Mouse (Mus musculus) thymus, postnatal 10 days (tissue): ENCODE measurements around the gene Slc5a11.
A peak's percentile ranks its signal among the peaks of the same experiment; 100 is the strongest.

ENCODE experiments used
- DNase-seq, 2 experiments: peaks; one replicate each; pipeline ENCODE4 v3.0.0; 2021; ENCODE audit warnings: low spot score in 2 of 2

Slc5a11 gene

GRCm38 (mm10) chr7:123283826-123284225, 69.2 kb downstream of the Slc5a11 start:
- no peak for DNase-seq

- no peak for DNase-seq
Measured at GRCm38 (mm10) chr7:123285896-123286295, 71.3 kb downstream of the Slc5a11 start.

- no peak for DNase-seq
Measured at GRCm38 (mm10) chr7:123287903-123288302, 73.3 kb downstream of the Slc5a11 start.

- no peak for DNase-seq
Measured at GRCm38 (mm10) chr7:123289176-123289575, 74.6 kb downstream of the Slc5a11 start.

DNA sequence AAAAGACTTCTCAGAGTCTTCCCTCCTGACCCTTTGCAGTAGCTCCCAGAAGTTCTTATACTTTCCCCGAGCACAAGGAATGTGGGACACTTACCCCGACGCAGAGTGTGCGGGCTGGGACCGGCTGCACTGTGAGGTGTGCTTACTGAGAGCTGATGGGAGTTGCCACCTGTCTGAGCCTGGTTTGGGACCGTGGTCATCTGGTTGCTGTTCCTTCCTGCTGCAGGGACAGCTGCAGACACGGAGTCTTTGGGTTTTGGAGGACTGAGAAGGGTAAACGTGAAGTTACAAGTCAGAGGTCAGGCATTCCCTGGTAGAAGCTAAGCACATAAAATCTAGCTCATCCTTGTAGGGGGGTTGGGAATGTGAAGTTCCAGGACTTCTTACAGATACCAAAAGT, 77.4 kb downstream of the Slc5a11 start:
- no peak for DNase-seq

- DNase-seq: no peak
Measured at GRCm38 (mm10) chr7:123293898-123294297, 79.3 kb downstream of the Slc5a11 start.

GRCm38 (mm10) chr7:123295423-123295822, 80.8 kb downstream of the Slc5a11 start:
- no peak for DNase-seq

DNA sequence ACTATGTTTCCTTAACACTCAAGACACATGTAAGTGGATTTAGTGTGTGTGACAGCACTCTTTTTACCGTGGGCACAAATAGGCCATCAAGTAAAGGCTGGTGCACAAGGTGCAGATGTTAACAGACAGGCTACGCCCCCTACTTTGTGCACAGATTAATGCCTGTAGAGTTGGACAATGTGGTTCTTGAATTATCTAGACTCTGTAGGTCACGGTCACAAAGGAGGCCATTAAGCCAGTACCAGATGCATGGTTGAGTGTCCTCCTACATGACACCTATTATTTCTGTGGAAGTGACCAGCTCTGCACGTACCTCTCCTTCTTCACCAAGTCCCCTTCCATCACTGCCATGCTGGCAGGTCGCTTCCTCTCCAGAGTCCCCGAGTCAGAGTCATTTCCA, 81.5 kb downstream of the Slc5a11 start:
- DNase-seq: no peak

DNA sequence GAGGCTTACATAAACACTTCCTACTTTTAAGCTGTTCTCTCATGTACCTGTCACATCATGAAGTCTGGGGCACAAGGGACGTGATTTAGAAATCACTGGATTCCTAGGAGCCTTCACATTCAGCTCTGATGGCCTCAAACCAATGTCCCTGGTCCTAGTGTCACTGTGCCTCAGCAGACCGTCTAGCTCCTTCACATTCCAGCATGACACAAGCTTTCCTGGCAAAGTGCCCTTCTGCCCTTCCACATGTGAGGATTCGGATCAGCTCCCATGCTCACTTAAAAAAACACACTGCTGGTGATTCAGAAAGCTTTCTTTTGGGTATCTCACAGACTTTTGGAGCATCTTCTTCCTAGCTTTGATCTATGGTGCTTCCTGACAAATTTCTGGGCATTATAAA, 83.6 kb downstream of the Slc5a11 start:
- no peak for DNase-seq

DNA sequence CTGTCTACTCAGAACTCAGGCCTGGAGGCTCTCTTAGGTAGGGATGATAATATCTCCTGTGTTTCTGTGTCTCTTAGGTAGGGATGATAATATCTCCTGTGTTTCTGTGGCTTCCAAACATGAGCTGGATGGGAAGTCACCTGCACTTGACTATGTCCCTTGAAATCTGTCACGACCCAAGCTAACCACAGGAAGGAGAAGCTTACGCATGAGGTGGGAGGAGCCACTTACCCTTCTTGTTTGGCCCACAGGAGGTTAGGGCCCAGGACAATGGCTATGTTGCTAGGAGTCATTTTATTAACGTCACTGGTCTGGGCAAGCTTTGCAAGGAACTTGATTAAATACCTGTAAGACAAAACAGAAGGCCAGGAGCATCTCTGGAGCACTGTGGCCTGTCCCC, 85.7 kb downstream of the Slc5a11 start:
- no peak for DNase-seq

- no peak for DNase-seq
Measured at GRCm38 (mm10) chr7:123305397-123305796, 90.8 kb downstream of the Slc5a11 start.

DNA sequence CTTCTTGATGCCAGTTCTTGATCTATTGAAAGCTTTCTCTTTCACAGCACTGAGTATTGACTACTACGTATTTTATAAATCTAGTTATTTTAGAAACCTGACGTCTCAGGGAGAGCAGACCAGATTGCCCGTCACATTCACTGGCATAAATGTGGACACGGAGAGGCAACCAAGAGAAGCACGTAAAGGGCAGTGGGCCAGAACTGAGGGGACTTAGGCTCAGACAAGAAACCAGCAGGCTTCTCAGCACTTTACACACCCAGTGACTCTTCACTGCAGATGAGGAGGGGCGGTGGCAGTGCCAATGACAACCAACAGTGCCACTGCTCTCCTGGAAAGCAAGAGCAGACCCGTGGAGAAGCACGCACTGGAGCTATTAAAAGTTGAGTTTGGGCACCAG, 92.7 kb downstream of the Slc5a11 start:
- DNase-seq: no peak

DNA sequence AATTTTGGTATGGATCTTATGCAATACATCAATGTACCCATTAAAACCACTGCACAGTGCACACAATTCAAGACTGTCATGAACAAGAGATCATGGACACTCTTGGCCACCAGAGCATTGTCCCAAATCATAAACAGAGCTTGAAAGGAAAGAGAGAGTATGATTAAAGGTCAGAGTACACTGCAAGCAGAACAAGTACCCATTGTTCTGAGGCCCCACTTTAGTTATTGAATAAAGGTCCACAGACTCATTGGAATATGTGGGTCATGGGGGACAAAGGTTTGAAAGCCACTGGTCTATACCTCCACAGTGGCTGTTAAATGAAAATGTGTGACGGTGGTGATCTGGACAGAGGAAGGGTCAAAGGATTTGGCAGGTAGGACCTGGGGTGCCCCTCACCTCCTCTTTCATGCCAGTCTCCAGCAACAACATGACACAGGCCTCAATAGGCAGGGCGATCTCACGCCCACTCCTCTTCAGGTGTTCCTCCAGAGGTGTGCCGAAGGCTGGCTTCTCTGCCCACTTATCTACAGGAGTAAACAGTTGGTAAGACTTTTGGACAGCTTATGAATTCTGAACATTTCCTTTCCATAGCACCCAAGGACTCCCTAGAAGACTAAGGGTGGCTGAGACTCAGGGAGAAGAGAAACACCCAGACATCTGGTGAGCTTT, 93.4 kb downstream of the Slc5a11 start:
- DNase-seq: no peak

GRCm38 (mm10) chr7:123311836-123312235, 97.3 kb downstream of the Slc5a11 start:
- no peak for DNase-seq

GRCm38 (mm10) chr7:123312738-123313137, 98.2 kb downstream of the Slc5a11 start:
- DNase-seq: no peak

DNA sequence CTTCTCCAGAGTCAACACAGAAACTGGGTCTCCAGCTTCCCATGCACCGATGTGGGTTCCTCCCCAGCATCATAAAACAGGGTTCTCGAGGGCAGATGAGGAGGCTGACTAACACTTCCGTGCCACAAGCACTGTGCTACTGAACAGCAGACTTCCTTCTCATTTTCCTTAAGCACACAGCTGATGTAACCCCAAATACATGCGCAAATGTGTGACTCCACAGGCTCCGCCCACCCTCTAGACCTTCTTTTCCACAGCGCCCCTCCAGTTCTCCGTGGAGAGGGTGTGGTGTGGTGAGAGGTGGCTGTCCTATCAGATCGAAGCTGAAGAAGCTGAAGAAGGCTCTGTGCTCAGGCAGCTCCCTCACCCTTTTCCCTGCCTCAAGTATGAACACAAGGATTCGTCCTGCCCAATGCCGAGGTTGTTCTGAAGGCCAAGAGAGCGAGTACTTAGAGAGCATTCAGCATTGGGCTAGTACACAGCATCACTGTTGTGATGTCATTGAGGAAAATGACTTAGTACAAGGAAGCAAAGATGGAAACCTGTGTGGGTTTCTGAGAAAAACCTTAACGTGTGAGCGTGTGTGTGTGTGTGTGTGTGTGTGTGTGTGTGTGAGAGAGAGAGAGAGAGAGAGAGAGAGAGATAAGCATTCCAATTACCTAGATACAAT, 108.0 kb downstream of the Slc5a11 start:
- peak in 1 of 2 experiments; percentile 11 for DNase-seq
